Mouse (Mus musculus) megakaryocyte progenitor cell, adult 5-6 weeks (primary cell): Measurements from ENCODE around the gene Samsn1. TPM values are rescaled to one million over a fixed set of nuclear protein-coding genes. Genes with fewer than 3 reads are reported as not detected.

ENCODE experiments used
- ATAC-seq: replicated peaks from 2 replicates; pipeline ENCODE4 v1.8.0; 2016; ENCODE audit warnings: mild to moderate bottlenecking, moderate TSS enrichment, inconsistent platforms; ENCODE audit not compliant: poor library complexity
- total RNA-seq, 2 experiments: library from RNA; stranded (forward) in 1 of 2; stranded (reverse) in 1 of 2; fragments of 157-497, 149-512 nt in 1 of 2; fragments of 200-1000 nt in 1 of 2; gene quantifications; 2 replicates each; pipeline versions ENCODE4 v1.2.3 to v1.2.4; 2015 to 2017

Samsn1 gene
- total RNA-seq, 2 experiments from 2014 or later: 73.9 to 78.7 TPM

- no peak for ATAC-seq
Observed at GRCm38 (mm10) chr16:75823226-75823625, 198.9 kb downstream of the Samsn1 start.

- ATAC-seq: no peak
Observed at GRCm38 (mm10) chr16:75820963-75821362, 201.1 kb downstream of the Samsn1 start.
